Mouse (Mus musculus) heart, adult 2 months (tissue): ENCODE results near the gene Coq2. TPM values are rescaled to one million over a fixed set of nuclear protein-coding genes. Genes with fewer than 3 reads are reported as not detected.
A peak's percentile ranks its signal among the peaks of the same experiment; 100 is the strongest.

Source experiments
- DNase-seq, 2 experiments: peaks; one replicate each; pipeline ENCODE4 v3.0.0; 2021
- H3K27ac ChIP-seq: fragments of 200-600 bp; 2 replicates; pipeline ENCODE4 v1.8.1; 2022
- H3K27me3 ChIP-seq: fragments of 200-500 bp; 2 replicates; pipeline ENCODE4 v1.6.1; 2012; ENCODE audit warnings: mild to moderate bottlenecking, low read length, inconsistent platforms, mixed read lengths; ENCODE audit not compliant: control insufficient read depth, insufficient read depth
- H3K36me3 ChIP-seq: fragments of 200-500 bp; 2 replicates; pipeline ENCODE4 v1.6.1; 2012; ENCODE audit warnings: low read length, inconsistent platforms; ENCODE audit not compliant: control insufficient read depth, insufficient read depth
- H3K4me1 ChIP-seq: fragments of 200-500 bp; 2 replicates; pipeline ENCODE4 v1.6.1; 2011; ENCODE audit warnings: low read length; ENCODE audit not compliant: control insufficient read depth, insufficient read depth
- H3K4me3 ChIP-seq: fragments of 200-600 bp; 2 replicates; pipeline ENCODE4 v1.8.1; 2022
- H3K79me2 ChIP-seq: fragments of 200-500 bp; replicated peaks from 2 replicates; pipeline ENCODE4 v1.6.1; 2012; ENCODE audit warnings: mild to moderate bottlenecking, inconsistent platforms, low read length, moderate library complexity, mixed read lengths; ENCODE audit not compliant: control insufficient read depth, insufficient read depth
- H3K9ac ChIP-seq: fragments of 200-500 bp; 2 replicates; pipeline ENCODE4 v1.6.1; 2012; ENCODE audit warnings: low read depth, mild to moderate bottlenecking, control low read depth, inconsistent platforms, low read length, mixed read lengths
- CTCF ChIP-seq: fragments of 200-600 bp; IDR thresholded peaks from 2 replicates; pipeline ENCODE4 v1.8.1; 2022; ENCODE audit warnings: antibody characterized with exemption, mild to moderate bottlenecking, moderate library complexity
- EP300 ChIP-seq: fragments of 200-500 bp; IDR thresholded peaks from 2 replicates; pipeline ENCODE4 v1.6.1; 2011; ENCODE audit warnings: low read depth, low read length, control low read depth; ENCODE audit not compliant: insufficient read depth
- POLR2A ChIP-seq: fragments of 200-500 bp; IDR thresholded peaks from 2 replicates; pipeline ENCODE4 v1.6.1; 2011; ENCODE audit warnings: mild to moderate bottlenecking, low read depth, low read length, control low read depth; ENCODE audit not compliant: insufficient read depth
- WGBS: fragments of 180-500 bp; shearing (Covaris S2); methylation state at CpG from one replicate; pipeline ENCODE4 v1.1.7; 2018; 5-methylcytosine and 5-hydroxymethylcytosine counted together
- intact Hi-C: fragments of 180-260 bp; cut with DNase I; formaldehyde crosslinking; loops from one replicate; pipeline ENCODE4 v1.15.1; 2025
- polyA plus RNA-seq: library from polyadenylated mRNA; depleted of rRNA; stranded (reverse); fragments of >200 nt; gene quantifications from 2 replicates; pipeline ENCODE4 v1.2.3, GENCODE M21; 2012
- total RNA-seq, 2 experiments: library from RNA; stranded (reverse); gene quantifications; 2 replicates each; pipeline ENCODE4 v1.2.3; 2021

The Coq2 gene
- total and polyA plus RNA-seq, 3 experiments: 95.9 to 109 (median 106) TPM

DNA sequence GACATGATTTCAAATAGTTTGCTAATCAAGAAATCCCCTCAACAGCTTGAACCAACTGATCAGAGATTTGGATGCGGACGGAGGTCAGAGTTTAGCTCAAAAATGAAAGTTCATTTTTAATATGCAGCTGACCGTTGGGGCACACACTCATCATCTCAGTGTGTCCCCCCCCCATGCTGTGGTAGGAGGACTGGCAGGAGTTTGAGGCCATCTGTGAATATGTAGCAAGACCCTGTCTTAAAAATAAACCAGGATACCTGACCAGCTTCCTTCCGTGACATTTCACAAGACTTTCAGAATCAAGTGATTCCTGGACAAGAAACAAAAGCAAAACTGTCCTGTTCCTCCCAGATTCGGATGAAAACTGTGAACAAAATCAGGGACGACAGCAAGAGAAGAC is 34.1 kb upstream of the Coq2 start:
- no peaks in the 10 kb centered on the region for H3K4me1 ChIP-seq
- H3K4me3 ChIP-seq: no peak overlapping the region
- DNase-seq: no peak
- H3K79me2 ChIP-seq: no peaks in the 10 kb centered on the region
- H3K27ac ChIP-seq: no peak overlapping the region
- no peaks in the 10 kb centered on the region for H3K36me3 ChIP-seq
- intact Hi-C loops: no loop called here
- 82% methylated on average over 6 of the region's 6 CpGs for WGBS
- no peak for TF ChIP-seq POLR2A
- no peak overlapping the region for H3K9ac ChIP-seq
- no peaks in the 10 kb centered on the region for H3K27me3 ChIP-seq

DNA sequence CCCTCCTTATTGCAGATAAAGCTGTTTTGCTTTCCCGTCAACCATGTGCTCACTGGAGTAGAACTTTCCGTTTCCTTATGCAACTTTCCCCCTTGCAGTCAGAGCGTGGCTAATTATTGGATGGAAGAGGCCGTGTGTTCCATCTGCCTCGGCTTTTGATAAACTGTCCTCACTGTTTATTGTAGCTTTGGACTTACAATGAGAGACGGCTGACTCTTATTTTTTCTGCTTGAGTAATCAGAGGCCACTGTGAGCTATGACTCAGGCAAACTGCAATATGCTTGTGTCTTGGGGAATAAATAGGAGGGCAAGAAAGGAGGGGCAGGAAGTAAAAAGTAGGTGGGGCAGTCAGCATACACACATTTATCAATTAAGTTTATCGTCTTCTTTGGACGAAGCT is 31.7 kb upstream of the Coq2 start:
- H3K36me3 ChIP-seq: no peaks in the 10 kb centered on the region
- no peaks in the 10 kb centered on the region for H3K4me1 ChIP-seq
- no peak overlapping the region for H3K4me3 ChIP-seq
- no peak overlapping the region for H3K9ac ChIP-seq
- DNase-seq: no peak
- H3K79me2 ChIP-seq: no peaks in the 10 kb centered on the region
- H3K27me3 ChIP-seq: no peaks in the 10 kb centered on the region
- intact Hi-C loops: no loop called here
- TF ChIP-seq POLR2A (no peak), EP300 (no peak), CTCF (no peak)
- 51% methylated on average over 8 of the region's 8 CpGs for WGBS
- no peak overlapping the region for H3K27ac ChIP-seq

DNA sequence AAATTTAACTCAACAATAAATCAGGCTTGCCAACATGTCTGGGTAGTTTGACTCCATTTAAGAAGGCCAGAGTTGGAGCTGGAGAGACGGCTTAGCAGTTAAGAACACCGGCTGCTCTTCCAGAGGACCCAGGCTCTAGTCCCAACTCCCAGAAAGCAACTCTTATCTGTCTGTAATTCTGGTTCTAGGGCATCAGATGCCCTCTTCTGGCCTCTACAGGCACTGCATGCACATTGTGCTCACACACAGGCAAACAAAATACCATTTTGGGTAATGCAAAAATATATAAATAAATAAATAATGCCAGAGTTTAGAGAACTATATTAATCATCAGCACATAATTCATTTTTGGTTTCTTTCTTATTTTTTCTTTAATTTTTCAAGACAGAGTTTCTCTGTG is 29.3 kb upstream of the Coq2 start:
- WGBS: 92% methylated on average over 2 of the region's 2 CpGs
- Histone ChIP-seq H3K4me1 (no peaks in the 10 kb centered on the region), H3K27ac (no peak overlapping the region), H3K4me3 (no peak overlapping the region), H3K36me3 (no peaks in the 10 kb centered on the region), H3K79me2 (no peaks in the 10 kb centered on the region), H3K27me3 (no peaks in the 10 kb centered on the region), H3K9ac (no peak overlapping the region)
- no peak for TF ChIP-seq EP300
- TF ChIP-seq CTCF: peak; percentile 26; the same call in 1 of the 2 replicates
- intact Hi-C loops: no loop called here
- no peak for DNase-seq

DNA sequence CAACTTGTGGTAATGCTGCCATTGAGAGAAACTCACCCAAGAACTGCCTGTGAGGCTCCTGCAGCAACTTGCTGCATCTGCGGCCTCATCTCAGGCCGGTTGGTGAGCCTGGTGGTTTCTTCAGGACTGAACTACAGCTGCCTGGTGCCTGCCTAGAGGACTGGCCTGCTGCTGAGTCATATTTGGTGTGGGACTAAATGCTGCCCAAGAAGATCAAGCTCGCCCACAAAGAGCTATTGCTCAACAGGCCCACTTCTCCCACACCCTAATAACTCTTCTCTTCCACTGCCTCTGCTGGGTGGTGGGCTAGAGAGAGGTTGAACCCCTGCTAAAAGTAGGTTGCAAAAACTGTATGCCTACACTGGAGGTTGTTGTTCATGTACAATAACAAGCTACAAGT is 27.4 kb upstream of the Coq2 start:
- Histone ChIP-seq H3K79me2 (no peaks in the 10 kb centered on the region), H3K4me3 (no peak overlapping the region), H3K27ac (no peak overlapping the region), H3K9ac (no peak overlapping the region), H3K36me3 (no peaks in the 10 kb centered on the region), H3K27me3 (no peaks in the 10 kb centered on the region), H3K4me1 (no peaks in the 10 kb centered on the region)
- no peak for DNase-seq
- 85% methylated on average over 3 of the region's 3 CpGs for WGBS
- intact Hi-C loops: no loop called here
- no peak for TF ChIP-seq POLR2A

DNA sequence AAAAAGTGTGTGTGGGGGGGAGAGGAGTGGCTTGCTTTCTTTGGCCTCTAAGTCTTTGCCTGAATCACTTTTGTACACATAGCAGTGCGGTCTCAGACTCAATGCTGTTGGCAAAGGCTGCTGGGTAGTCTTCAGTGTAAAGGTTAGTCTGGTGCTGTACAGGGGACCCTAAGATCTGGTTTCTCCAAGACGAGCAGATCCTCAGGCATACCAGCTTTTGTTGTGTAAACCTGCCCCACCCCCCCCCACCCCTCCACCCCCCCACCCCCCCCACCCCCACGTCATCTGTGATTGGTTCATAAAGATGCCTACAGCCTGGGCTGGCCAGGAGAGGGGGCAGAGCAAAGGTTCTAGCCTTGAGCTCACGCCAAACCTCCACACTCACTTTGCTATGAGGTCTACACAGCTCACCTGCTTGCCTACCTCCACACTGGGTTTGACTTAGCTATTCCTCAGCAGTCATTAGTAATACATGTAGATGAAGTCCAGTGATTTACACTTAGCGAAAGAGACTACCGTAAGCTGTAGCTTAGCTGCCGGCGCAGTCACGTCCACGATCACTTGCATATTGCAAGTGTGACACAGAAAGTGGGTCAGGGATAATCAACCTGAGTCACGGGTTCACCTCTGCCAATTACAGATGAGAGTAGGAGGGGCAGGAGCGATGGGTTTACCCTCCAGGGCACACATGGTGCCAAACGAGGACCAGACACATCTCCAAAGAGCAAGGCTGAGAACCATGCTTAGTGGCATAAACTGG is 26.1 kb upstream of the Coq2 start:
- no peaks in the 10 kb centered on the region for H3K27me3 ChIP-seq
- no peaks in the 10 kb centered on the region for H3K79me2 ChIP-seq
- no peaks in the 10 kb centered on the region for H3K4me1 ChIP-seq
- 81% methylated on average over 13 of the region's 13 CpGs for WGBS
- no peak overlapping the region for H3K4me3 ChIP-seq
- H3K36me3 ChIP-seq: no peaks in the 10 kb centered on the region
- no peak for TF ChIP-seq CTCF
- TF ChIP-seq EP300: no peak
- TF ChIP-seq POLR2A: no peak
- no peak overlapping the region for H3K27ac ChIP-seq
- H3K9ac ChIP-seq: no peak overlapping the region
- no peak for DNase-seq
- intact Hi-C loops: no loop called here

DNA sequence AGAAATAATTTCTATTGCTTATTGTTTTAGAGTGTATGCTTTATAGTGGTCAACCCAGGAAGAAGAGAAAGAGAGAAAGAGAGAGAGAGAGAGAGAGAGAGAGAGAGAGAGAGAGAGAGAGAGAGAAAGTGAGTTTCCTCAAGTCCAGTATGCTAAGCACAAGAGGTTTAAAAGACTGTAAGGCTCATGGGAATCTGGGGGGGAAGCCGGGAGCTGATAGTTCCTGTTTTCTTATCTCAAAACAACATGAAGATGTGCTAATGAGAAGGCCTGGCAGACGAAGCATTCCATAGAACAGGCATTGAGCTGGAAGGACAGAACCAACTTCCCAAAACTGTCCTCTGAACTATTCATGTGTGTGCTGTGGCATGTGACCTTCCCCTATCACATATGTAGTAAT is 22.9 kb upstream of the Coq2 start:
- TF ChIP-seq CTCF (no peak), EP300 (no peak)
- no peak overlapping the region for H3K4me3 ChIP-seq
- no peak overlapping the region for H3K9ac ChIP-seq
- intact Hi-C loops: no loop called here
- H3K27me3 ChIP-seq: no peaks in the 10 kb centered on the region
- H3K79me2 ChIP-seq: no peaks in the 10 kb centered on the region
- H3K36me3 ChIP-seq: no peaks in the 10 kb centered on the region
- H3K4me1 ChIP-seq: no peaks in the 10 kb centered on the region
- DNase-seq: no peak
- 9% methylated on average over 2 of the region's 2 CpGs for WGBS
- no peak overlapping the region for H3K27ac ChIP-seq
